ENCODE assay signal across 10 mouse cellular contexts in genomic region chr4:40970592-40970841, GRCm38 (mm10). TPM values are rescaled to one million over a fixed set of nuclear protein-coding genes. Genes with fewer than 3 reads are reported as not detected.
DNase-seq lines count a peak whose midpoint lies in the region; ATAC-seq lines count a peak whose summit lies in the region.
"Had no signal": no experiment of that assay in that cellular context is flagged by ENCODE, and none has a peak within 500 bp of the region (broad histone marks: within the 10 kb centered on the region; RNA-seq: fewer than 3 reads in every experiment).

No protein-coding gene starts in this region.

- no peak for DNase-seq in lung, adult 18-20 months
- no peak for DNase-seq in limb, embryonic 10.5 days (ENCODE audit: low spot score)
- DNase-seq in ovary, postnatal 36 days (ENCODE audit: low spot score) = no peak
- DNase-seq in cerebellum, adult 9-10 months = no peak
- DNase-seq in gastrocnemius, postnatal 4 days (ENCODE audit: low spot score in 2 of 2) = no peak

- WGBS in lung, embryonic 15.5 days = 2% methylated on average over 16 of the region's 16 CpGs
- WGBS in limb, embryonic 10.5 days = under 1% methylated on average over 16 of the region's 16 CpGs
- WGBS in neural tube, embryonic 15.5 days = under 1% methylated on average over 16 of the region's 16 CpGs

- H3K4me1 ChIP-seq in lung, embryonic 15.5 days = peaks cover 18% of the 10 kb centered on the region
- peaks cover 16% of the 10 kb centered on the region for H3K4me1 ChIP-seq in limb, embryonic 10.5 days
- peaks cover 25% of the 10 kb centered on the region for H3K4me1 ChIP-seq in neural tube, embryonic 15.5 days

- peak overlapping the region; percentile 70 for H3K4me2 ChIP-seq in lung, embryonic 15.5 days
- H3K4me2 ChIP-seq in neural tube, embryonic 15.5 days = peak overlapping the region; percentile 79

- peak overlapping the region; percentile 96 for H3K4me3 ChIP-seq in lung, embryonic 15.5 days
- H3K4me3 ChIP-seq in limb, embryonic 10.5 days = peak overlapping the region; percentile 98
- peak overlapping the region; percentile 99 for H3K4me3 ChIP-seq in neural tube, embryonic 15.5 days (replicated peaks)

- H3K27me3 ChIP-seq in lung, embryonic 15.5 days = no peaks in the 10 kb centered on the region
- no peaks in the 10 kb centered on the region for H3K27me3 ChIP-seq in limb, embryonic 10.5 days (ENCODE audit: low read depth, poor library complexity, severe bottlenecking)
- no peaks in the 10 kb centered on the region for H3K27me3 ChIP-seq in neural tube, embryonic 15.5 days (replicated peaks)

- peaks cover 15% of the 10 kb centered on the region; the same call in 1 of the 2 replicates for H3K36me3 ChIP-seq in lung, embryonic 15.5 days
- peaks cover 43% of the 10 kb centered on the region for H3K36me3 ChIP-seq in limb, embryonic 10.5 days
- peaks cover 20% of the 10 kb centered on the region for H3K36me3 ChIP-seq in neural tube, embryonic 15.5 days

- no peaks in the 10 kb centered on the region for H3K9me3 ChIP-seq in lung, embryonic 15.5 days
- no peaks in the 10 kb centered on the region for H3K9me3 ChIP-seq in limb, embryonic 10.5 days (replicated peaks)
- H3K9me3 ChIP-seq in neural tube, embryonic 15.5 days (replicated peaks) = no peaks in the 10 kb centered on the region

- H3K9ac ChIP-seq in lung, embryonic 15.5 days = peak overlapping the region; percentile 76
- H3K9ac ChIP-seq in neural tube, embryonic 15.5 days (replicated peaks) = peak overlapping the region; percentile 93

- peak overlapping the region; percentile 95 for H3K27ac ChIP-seq in lung, embryonic 15.5 days
- peak overlapping the region; percentile 92 for H3K27ac ChIP-seq in limb, embryonic 10.5 days
- peak overlapping the region; percentile 94 for H3K27ac ChIP-seq in neural tube, embryonic 15.5 days (replicated peaks)

- ATAC-seq in lung, embryonic 15.5 days (ENCODE audit: borderline replicate concordance, extremely low read depth, low FRiP score, low TSS enrichment) = no peak; the same call in 1 of the 2 replicates
- ATAC-seq in erythroid progenitor cell, adult 5-6 weeks (replicated peaks; ENCODE audit: low FRiP score, poor library complexity, severe bottlenecking) = peak; percentile 65; the same call in 1 of the 2 replicates
- peak; percentile 60 for ATAC-seq in neural tube, embryonic 15.5 days (ENCODE audit: low FRiP score)

RNA-seq across cellular contexts. Expression of gene Nfx1, which starts 0.2 kb away (rescaled TPM):
- 77.6 and 80.9 TPM in 2 replicates for polyA plus RNA-seq in lung, embryonic 15.5 days (2015; fragmentation: Nextera tagmentation; extraction: Ambion mirVana)
- total RNA-seq in erythroid progenitor cell, adult 5-6 weeks (2015; ENCODE audit: low replicate concordance) = 28.8 and 46.5 TPM in 2 replicates
- total RNA-seq in erythroid progenitor cell, adult 5-6 weeks (2017; ENCODE audit: low replicate concordance) = 45.1 and 51.8 TPM in 2 replicates
- 101 and 109 TPM in 2 replicates for polyA plus RNA-seq in limb, embryonic 10.5 days (2016; fragmentation: Nextera tagmentation; extraction: Ambion mirVana)
- 95.2 and 97.9 TPM in 2 replicates for polyA plus RNA-seq in neural tube, embryonic 15.5 days (2015; fragmentation: Nextera tagmentation; extraction: Ambion mirVana)
- 10 to 100 TPM; 41.7 to 45.6 TPM for total RNA-seq in gastrocnemius, postnatal 4 days (2021)

RNA-seq across cellular contexts. Expression of gene Chmp5, which starts 22.3 kb away (rescaled TPM):
- 105 and 112 TPM in 2 replicates for polyA plus RNA-seq in lung, embryonic 15.5 days (2015; fragmentation: Nextera tagmentation; extraction: Ambion mirVana)
- 48.2 and 49.0 TPM in 2 replicates for total RNA-seq in erythroid progenitor cell, adult 5-6 weeks (2015; ENCODE audit: low replicate concordance)
- 57.5 and 62.0 TPM in 2 replicates for total RNA-seq in erythroid progenitor cell, adult 5-6 weeks (2017; ENCODE audit: low replicate concordance)
- polyA plus RNA-seq in limb, embryonic 10.5 days (2016; fragmentation: Nextera tagmentation; extraction: Ambion mirVana) = 85.9 and 92.7 TPM in 2 replicates
- 137 and 147 TPM in 2 replicates for polyA plus RNA-seq in neural tube, embryonic 15.5 days (2015; fragmentation: Nextera tagmentation; extraction: Ambion mirVana)
- total RNA-seq in gastrocnemius, postnatal 4 days (2021) = 10 to 100 TPM; 40.9 to 43.3 TPM

RNA-seq across cellular contexts. Expression of gene Bag1, which starts 22.4 kb away (rescaled TPM):
- polyA plus RNA-seq in lung, embryonic 15.5 days (2015; fragmentation: Nextera tagmentation; extraction: Ambion mirVana) = 207 and 208 TPM in 2 replicates
- 93.0 and 125 TPM in 2 replicates for total RNA-seq in erythroid progenitor cell, adult 5-6 weeks (2015; ENCODE audit: low replicate concordance)
- total RNA-seq in erythroid progenitor cell, adult 5-6 weeks (2017; ENCODE audit: low replicate concordance) = 200 and 234 TPM in 2 replicates
- polyA plus RNA-seq in limb, embryonic 10.5 days (2016; fragmentation: Nextera tagmentation; extraction: Ambion mirVana) = 225 and 227 TPM in 2 replicates
- 195 and 200 TPM in 2 replicates for polyA plus RNA-seq in neural tube, embryonic 15.5 days (2015; fragmentation: Nextera tagmentation; extraction: Ambion mirVana)
- total RNA-seq in gastrocnemius, postnatal 4 days (2021) = 100 to 1,000 TPM; 174 to 190 TPM

RNA-seq across cellular contexts. Expression of gene Spink4, which starts 50.7 kb away (rescaled TPM):
- 0.75 and 0.98 TPM in 2 replicates for polyA plus RNA-seq in lung, embryonic 15.5 days (2015; fragmentation: Nextera tagmentation; extraction: Ambion mirVana)
- not detected in 2 replicates for total RNA-seq in erythroid progenitor cell, adult 5-6 weeks (2015; ENCODE audit: low replicate concordance)
- total RNA-seq in erythroid progenitor cell, adult 5-6 weeks (2017; ENCODE audit: low replicate concordance) = not detected in 2 replicates
- not detected in 2 replicates for polyA plus RNA-seq in limb, embryonic 10.5 days (2016; fragmentation: Nextera tagmentation; extraction: Ambion mirVana)
- 4.2 TPM in 1 of 2 replicates, not detected in the other for polyA plus RNA-seq in neural tube, embryonic 15.5 days (2015; fragmentation: Nextera tagmentation; extraction: Ambion mirVana)
- total RNA-seq in gastrocnemius, postnatal 4 days (2021) = not detected
- total RNA-seq: left cerebral cortex, postnatal 10 days had no signal
- polyA plus RNA-seq: urinary bladder, adult 2 months had no signal
